Mouse (Mus musculus) neural tube, embryonic 12.5 days (tissue): Measurements from ENCODE around the gene Olfr1359. TPM values are rescaled to one million over a fixed set of nuclear protein-coding genes. Genes with fewer than 3 reads are reported as not detected.
A peak's percentile ranks its signal among the peaks of the same experiment; 100 is the strongest.
"Not testable (repeated sequence)": the region's sequence is repeated elsewhere in the genome, so short reads cannot be mapped to it uniquely, and the experiment has no call there.

Source experiments
- ATAC-seq: fragments of 200-750 bp; cut with Nextera tagmentation; 2 replicates; pipeline ENCODE4 v1.8.0; 2017; ENCODE audit warnings: low read depth, mild to moderate bottlenecking, moderate TSS enrichment, moderate library complexity; ENCODE audit not compliant: low FRiP score
- H3K27ac ChIP-seq: fragments of 300-500 bp; sonication (generic); 2 replicates; pipeline ENCODE4 v1.5.1; 2016
- H3K27me3 ChIP-seq: fragments of 300-500 bp; sonication (generic); replicated peaks from 2 replicates; pipeline ENCODE4 v1.6.1; 2016; ENCODE audit warnings: mild to moderate bottlenecking
- H3K36me3 ChIP-seq: fragments of 300-500 bp; sonication (generic); 2 replicates; pipeline ENCODE4 v1.6.1; 2016; ENCODE audit warnings: mild to moderate bottlenecking
- H3K4me1 ChIP-seq: fragments of 300-500 bp; sonication (generic); 2 replicates; pipeline ENCODE4 v1.6.1; 2016
- H3K4me2 ChIP-seq: fragments of 300-500 bp; sonication (generic); replicated peaks from 2 replicates; pipeline ENCODE4 v1.6.1; 2016; ENCODE audit warnings: mild to moderate bottlenecking
- H3K4me3 ChIP-seq: fragments of 300-500 bp; sonication (generic); 2 replicates; pipeline ENCODE4 v1.5.1; 2016
- H3K9ac ChIP-seq: fragments of 300-500 bp; sonication (generic); 2 replicates; pipeline ENCODE4 v1.6.1; 2016; ENCODE audit warnings: mild to moderate bottlenecking
- H3K9me3 ChIP-seq: fragments of 300-500 bp; sonication (generic); 2 replicates; pipeline ENCODE4 v1.6.1; 2016; ENCODE audit warnings: mild to moderate bottlenecking
- WGBS: fragments of 180-500 bp; shearing (Covaris S2); methylation state at CpG from one replicate; pipeline ENCODE4 v1.1.7; 2016; 5-methylcytosine and 5-hydroxymethylcytosine counted together
- microRNA-seq: library from miRNA; unstranded; fragments of <30 nt; microRNA quantifications from one replicate; pipeline ENCODE4, GENCODE M21; 2017
- polyA plus RNA-seq: library from polyadenylated mRNA; unstranded; fragments of >200 nt; fragmentation: Nextera tagmentation; extraction: Ambion mirVana; gene quantifications from 2 replicates; pipeline ENCODE4 v1.2.1, GENCODE M21; 2016

Olfr1359 gene
- polyA plus RNA-seq, 1 experiment from 2014 or later = not detected

GRCm38 (mm10) chr13:21754294-21755001 is 56.5 kb downstream of the Olfr1359 start:
- H3K9me3 ChIP-seq, H3K36me3 ChIP-seq, H3K4me1 ChIP-seq, H3K27me3 ChIP-seq: not testable (repeated sequence)
- Histone ChIP-seq H3K9ac (peak overlapping the region; percentile 52), H3K4me3 (peak overlapping the region; percentile 35), H3K4me2 (peak overlapping the region; percentile 67), H3K27ac (peak overlapping the region; percentile 50; the same call in 1 of the 2 replicates)
- peak; percentile 11 for ATAC-seq
- 0% methylated on average over 26 of the region's 26 CpGs for WGBS

- ATAC-seq = no peak
- Histone ChIP-seq H3K36me3 (no peaks in the 10 kb centered on the region), H3K4me1 (peaks cover 3% of the 10 kb centered on the region; the same call in 1 of the 2 replicates), H3K27ac (no peak overlapping the region), H3K27me3 (no peaks in the 10 kb centered on the region), H3K4me2 (peak overlapping the region; percentile 42; the same call in 1 of the 2 replicates), H3K9me3 (no peaks in the 10 kb centered on the region), H3K4me3 (no peak overlapping the region), H3K9ac (no peak overlapping the region)
- 65% methylated on average over 1 of the region's 1 CpGs for WGBS
Observed at GRCm38 (mm10) chr13:21755707-21756106, 57.8 kb downstream of the Olfr1359 start.

Small RNAs within 50 kb of the gene (microRNA-seq; reads per million reads assigned to microRNA genes)
- gene Gm44357 (not detected), gene Gm44367 (not detected), gene Gm44454 (not detected)

Other genes starting within 250 kb of the Olfr1359 start
- 22.9 and 26.7 TPM in 2 replicates for gene Zscan26, start 244.4 kb upstream of the Olfr1359 start, polyA plus RNA-seq
- 2.2 and 2.5 TPM in 2 replicates for gene Nkapl, start 229.6 kb upstream of the Olfr1359 start, polyA plus RNA-seq
- 6.0 and 6.2 TPM in 2 replicates for gene Zkscan4, start 219.2 kb upstream of the Olfr1359 start, polyA plus RNA-seq
- not detected in 2 replicates for gene Gm10065, start 218.7 kb upstream of the Olfr1359 start, polyA plus RNA-seq
- 0.19 and 0.40 TPM in 2 replicates for gene AK157302, start 202.9 kb upstream of the Olfr1359 start, polyA plus RNA-seq
- gene Gm11273, start 196.7 kb upstream of the Olfr1359 start, polyA plus RNA-seq = 2.4 and 3.0 TPM in 2 replicates
- gene Zkscan8, start 167.0 kb upstream of the Olfr1359 start, polyA plus RNA-seq = 5.9 and 6.8 TPM in 2 replicates
- 0.14 TPM in 2 replicates for gene Olfr1366, start 155.3 kb upstream of the Olfr1359 start, polyA plus RNA-seq
- gene Olfr1535, start 138.2 kb upstream of the Olfr1359 start, polyA plus RNA-seq = 0.06 TPM in 1 of 2 replicates, not detected in the other
- gene Olfr1364, start 116.4 kb upstream of the Olfr1359 start, polyA plus RNA-seq = not detected in 2 replicates
- gene Olfr1362, start 84.1 kb upstream of the Olfr1359 start, polyA plus RNA-seq = not detected in 2 replicates
- gene Olfr11, start 55.6 kb upstream of the Olfr1359 start, polyA plus RNA-seq = not detected in 2 replicates
- not detected in 2 replicates for gene Olfr1361, start 34.7 kb upstream of the Olfr1359 start, polyA plus RNA-seq
- gene Olfr1360, start 20.7 kb upstream of the Olfr1359 start, polyA plus RNA-seq = not detected in 2 replicates
- 1.6 and 1.7 TPM in 2 replicates for gene Hist1h2bl, start 18.0 kb downstream of the Olfr1359 start, polyA plus RNA-seq
- gene Hist1h2ai, start 18.3 kb downstream of the Olfr1359 start, polyA plus RNA-seq = 16.2 and 34.8 TPM in 2 replicates
- 14.0 and 17.0 TPM in 2 replicates for gene Hist1h3h, start 19.5 kb downstream of the Olfr1359 start, polyA plus RNA-seq
- 2.9 and 4.4 TPM in 2 replicates for gene Hist1h2bm, start 23.9 kb downstream of the Olfr1359 start, polyA plus RNA-seq
- gene Hist1h4j, start 37.0 kb downstream of the Olfr1359 start, polyA plus RNA-seq = 0.87 and 1.6 TPM in 2 replicates
- 0.96 and 2.4 TPM in 2 replicates for gene Hist1h4k, start 52.4 kb downstream of the Olfr1359 start, polyA plus RNA-seq
- 18.4 and 29.6 TPM in 2 replicates for gene Hist1h2ak, start 55.7 kb downstream of the Olfr1359 start, polyA plus RNA-seq
- 2.0 and 3.0 TPM in 2 replicates for gene Hist1h2bn, start 56.0 kb downstream of the Olfr1359 start, polyA plus RNA-seq
- 13.1 and 26.4 TPM in 2 replicates for gene Hist1h1b, start 82.5 kb downstream of the Olfr1359 start, polyA plus RNA-seq
- gene Hist1h3i, start 85.3 kb downstream of the Olfr1359 start, polyA plus RNA-seq = 97.6 and 126 TPM in 2 replicates
- gene Hist1h2an, start 89.1 kb downstream of the Olfr1359 start, polyA plus RNA-seq = 7.9 and 9.0 TPM in 2 replicates
- gene Hist1h2bp, start 89.3 kb downstream of the Olfr1359 start, polyA plus RNA-seq = 0.68 and 1.7 TPM in 2 replicates
- gene Hist1h2bq, start 112.1 kb downstream of the Olfr1359 start, polyA plus RNA-seq = 17.1 and 26.1 TPM in 2 replicates
- not detected in 2 replicates for gene Hist1h2ao, start 112.4 kb downstream of the Olfr1359 start, polyA plus RNA-seq
- gene Hist1h4m, start 113.6 kb downstream of the Olfr1359 start, polyA plus RNA-seq = not detected in 2 replicates
- 11.4 and 12.4 TPM in 2 replicates for gene Hist1h4n, start 134.1 kb downstream of the Olfr1359 start, polyA plus RNA-seq
- gene Hist1h2ap, start 135.4 kb downstream of the Olfr1359 start, polyA plus RNA-seq = 3,361 and 3,805 TPM in 2 replicates
- gene Hist1h2br, start 135.6 kb downstream of the Olfr1359 start, polyA plus RNA-seq = 18.7 and 25.8 TPM in 2 replicates
- gene Zfp184, start 247.0 kb downstream of the Olfr1359 start, polyA plus RNA-seq = 19.1 and 19.4 TPM in 2 replicates